Mouse (Mus musculus) embryonic fibroblast, embryonic 13.5 days (primary cell): ENCODE measurements around the gene Plac1.

Source experiments
- CTCF ChIP-seq: IDR thresholded peaks from 2 replicates; pipeline ENCODE4 v1.5.1; 2011; ENCODE audit warnings: mild to moderate bottlenecking, control low read depth, low read length, moderate library complexity, borderline replicate concordance; ENCODE audit not compliant: insufficient read depth
- POLR2A ChIP-seq: IDR thresholded peaks from 2 replicates; pipeline ENCODE4 v1.6.1; 2011; ENCODE audit warnings: low read depth, mild to moderate bottlenecking, control low read depth, low read length, moderate library complexity

DNA sequence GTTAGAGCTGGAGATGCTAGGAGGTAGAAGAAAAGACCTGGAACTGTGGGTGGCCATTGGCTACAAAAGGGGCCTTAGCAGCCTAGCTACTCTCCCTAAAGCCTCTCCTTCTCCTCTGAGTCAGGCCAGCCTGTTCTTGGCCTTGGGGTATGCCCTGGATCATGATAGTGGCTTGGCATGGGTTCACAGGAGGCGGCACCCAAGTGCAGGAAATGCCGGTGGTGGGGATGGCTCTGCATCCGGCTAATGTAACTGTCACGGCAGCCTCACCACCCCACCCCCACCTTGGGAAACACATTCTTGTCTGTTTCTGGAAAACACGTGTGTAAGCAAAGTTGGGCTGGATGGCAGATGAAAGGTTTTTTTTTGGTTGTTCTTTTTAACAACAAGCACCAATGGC, 78.8 kb downstream of the Plac1 start:
- TF ChIP-seq CTCF (no peak), POLR2A (no peak)
